Mouse (Mus musculus): ENCODE data around the gene Fry. TPM values are rescaled to one million over a fixed set of nuclear protein-coding genes. Genes with fewer than 3 reads are reported as not detected.

Fry gene
- polyA plus RNA-seq, 1 experiment from 2014 or later: 10.2 TPM

DNA sequence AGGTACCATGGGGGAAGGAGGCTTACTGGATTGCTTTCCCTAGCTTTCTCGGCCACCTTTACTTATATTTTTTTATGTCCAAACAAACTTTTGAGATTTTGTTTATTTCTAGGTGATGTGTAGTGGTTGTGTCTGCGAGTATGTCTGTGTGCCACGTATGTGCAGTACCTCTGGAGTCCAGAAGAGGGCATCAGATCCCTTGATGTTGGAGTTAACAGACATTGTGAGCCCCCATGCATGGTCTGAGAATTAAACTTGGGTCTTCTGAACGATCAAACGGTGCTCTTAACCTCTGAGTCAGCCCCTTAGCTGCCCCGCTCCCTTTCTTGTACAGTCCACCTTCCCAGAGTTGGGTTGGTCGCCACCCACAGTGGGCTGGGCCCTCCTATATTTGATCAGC lies 4.4 kb upstream of the Fry start:
- Histone ChIP-seq H3K36me3 (no peaks in the 10 kb centered on the region), H3K27ac (no peak overlapping the region), H3K4me2 (replicated peaks) (no peak overlapping the region), H3K9me3 (peaks cover 4% of the 10 kb centered on the region; the same call in 1 of the 2 replicates), H3K27me3 (peaks cover 2% of the 10 kb centered on the region), H3K4me1 (peaks cover 11% of the 10 kb centered on the region), H3K4me3 (no peak overlapping the region), H3K9ac (no peak overlapping the region)
- no peak for ATAC-seq (ENCODE audit: insufficient number of reproducible peaks, insufficient read depth, low FRiP score, low TSS enrichment)
- WGBS: 79% methylated on average over 7 of the region's 7 CpGs

DNA sequence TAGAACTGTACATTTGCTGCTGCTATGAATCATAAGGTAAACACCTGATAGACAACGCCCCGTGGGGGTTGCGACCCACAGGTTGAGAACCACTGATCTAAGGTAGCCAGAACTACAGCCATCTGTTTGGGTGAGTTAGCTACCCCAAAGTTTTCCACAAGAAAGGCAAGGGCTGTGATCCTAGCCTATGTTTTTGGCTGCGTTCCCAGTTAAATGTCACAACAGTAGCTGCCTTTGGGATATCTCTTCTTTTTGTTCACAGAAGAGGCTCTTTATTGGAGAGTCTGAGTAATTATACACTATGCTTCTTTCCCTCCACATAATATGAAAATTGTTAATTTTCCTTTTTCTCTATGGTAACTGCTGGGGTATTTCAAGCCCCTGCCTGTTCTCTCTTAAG lies 3.7 kb upstream of the Fry start:
- no peak overlapping the region for H3K9ac ChIP-seq
- WGBS: 88% methylated on average over 4 of the region's 4 CpGs
- no peak overlapping the region for H3K4me3 ChIP-seq
- no peak for ATAC-seq (ENCODE audit: insufficient number of reproducible peaks, insufficient read depth, low FRiP score, low TSS enrichment)
- H3K27ac ChIP-seq: no peak overlapping the region
- no peak overlapping the region for H3K4me2 ChIP-seq (replicated peaks)
- H3K9me3 ChIP-seq: peaks cover 4% of the 10 kb centered on the region; the same call in 1 of the 2 replicates
- peaks cover 6% of the 10 kb centered on the region for H3K27me3 ChIP-seq
- H3K36me3 ChIP-seq: no peaks in the 10 kb centered on the region
- peaks cover 11% of the 10 kb centered on the region for H3K4me1 ChIP-seq

DNA sequence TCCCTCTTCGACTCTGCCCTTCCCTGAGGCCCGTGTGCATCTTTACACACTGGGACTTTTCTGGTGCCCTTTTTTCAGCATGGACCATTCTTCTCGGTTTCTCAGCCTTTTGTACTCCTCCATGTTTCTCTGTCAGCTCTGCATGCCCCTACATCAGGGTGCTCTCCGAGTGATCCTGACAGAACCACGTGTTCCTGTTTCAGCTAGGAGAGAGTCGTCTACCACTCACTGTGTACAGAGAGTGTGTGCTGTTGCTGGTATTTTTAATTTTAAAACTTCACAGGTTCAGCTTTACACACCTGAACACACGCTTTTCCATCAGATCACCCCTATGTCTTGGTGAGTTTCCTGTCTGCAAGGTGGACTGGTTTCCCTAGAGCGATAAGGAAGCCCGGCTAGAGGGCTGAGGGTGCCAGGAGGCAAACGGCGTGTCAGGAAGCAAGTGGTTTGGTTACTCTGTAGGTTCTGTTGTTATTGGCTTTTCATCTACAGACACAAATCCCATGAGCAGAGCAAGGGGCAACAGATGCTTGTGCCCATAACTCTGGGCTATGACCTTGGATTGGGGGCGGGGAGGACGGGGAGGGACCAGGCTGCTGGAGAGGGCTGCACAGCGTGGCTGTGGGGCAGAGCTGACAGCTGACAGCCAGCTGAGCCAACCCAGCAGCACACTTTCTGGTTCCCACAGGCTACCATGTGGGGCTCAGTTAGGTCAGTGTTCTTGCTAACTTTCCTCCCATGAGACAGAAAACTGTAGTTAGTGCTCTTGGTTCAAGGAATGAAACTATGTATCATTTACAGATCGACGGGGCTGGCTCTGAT lies 3.0 kb upstream of the Fry start:
- no peaks in the 10 kb centered on the region for H3K36me3 ChIP-seq
- peaks cover 4% of the 10 kb centered on the region; the same call in 1 of the 2 replicates for H3K9me3 ChIP-seq
- no peak overlapping the region for H3K4me3 ChIP-seq
- H3K4me2 ChIP-seq (replicated peaks): 0 out of 2 replicates have a peak overlapping the region, but pooled peaks have one; percentile 7
- 65% methylated on average over 16 of the region's 16 CpGs for WGBS
- H3K4me1 ChIP-seq: peaks cover 11% of the 10 kb centered on the region
- peaks cover 6% of the 10 kb centered on the region for H3K27me3 ChIP-seq
- ATAC-seq (ENCODE audit: insufficient number of reproducible peaks, insufficient read depth, low FRiP score, low TSS enrichment): no peak
- H3K9ac ChIP-seq: no peak overlapping the region
- H3K27ac ChIP-seq: no peak overlapping the region; the same call in 1 of the 2 replicates

DNA sequence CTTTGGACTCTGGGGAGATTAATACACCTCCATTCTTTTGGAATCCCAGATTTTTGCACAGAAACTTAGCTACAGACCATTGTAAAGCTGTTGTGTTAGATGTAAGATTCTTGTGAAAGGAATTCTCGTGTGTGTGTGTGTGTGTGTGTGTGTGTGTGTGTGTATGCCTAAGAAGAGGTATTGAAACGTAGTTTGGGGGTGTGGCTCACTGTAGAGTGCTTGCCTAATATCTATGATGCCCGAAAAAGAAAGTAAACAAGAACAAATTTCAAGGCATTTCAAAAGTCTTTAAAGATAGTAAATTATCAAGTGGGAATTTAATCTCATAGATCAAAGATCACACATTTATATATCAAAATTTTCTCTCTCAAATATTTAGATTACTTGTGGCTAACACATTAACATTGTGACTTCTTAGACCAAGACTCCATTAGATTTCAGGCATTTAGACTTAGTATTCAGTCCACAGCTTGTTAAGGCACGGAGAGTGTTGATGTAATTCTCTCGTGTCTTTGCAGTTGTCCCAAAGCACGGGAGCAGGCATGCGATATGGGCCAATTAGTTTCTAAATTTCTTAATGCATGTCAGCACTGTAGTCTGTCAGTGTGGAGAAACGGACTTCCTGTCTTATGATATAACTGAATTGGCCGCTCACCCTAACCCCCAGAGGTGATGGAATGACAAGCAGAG lies 2.1 kb upstream of the Fry start:
- Histone ChIP-seq H3K27ac (no peak overlapping the region; the same call in 1 of the 2 replicates), H3K4me1 (peaks cover 11% of the 10 kb centered on the region), H3K4me3 (no peak overlapping the region), H3K9me3 (peaks cover 4% of the 10 kb centered on the region; the same call in 1 of the 2 replicates), H3K9ac (no peak overlapping the region), H3K36me3 (no peaks in the 10 kb centered on the region), H3K27me3 (peaks cover 6% of the 10 kb centered on the region), H3K4me2 (replicated peaks) (no peak overlapping the region)
- WGBS: 73% methylated on average over 9 of the region's 9 CpGs
- ATAC-seq (ENCODE audit: insufficient number of reproducible peaks, insufficient read depth, low FRiP score, low TSS enrichment): no peak

DNA sequence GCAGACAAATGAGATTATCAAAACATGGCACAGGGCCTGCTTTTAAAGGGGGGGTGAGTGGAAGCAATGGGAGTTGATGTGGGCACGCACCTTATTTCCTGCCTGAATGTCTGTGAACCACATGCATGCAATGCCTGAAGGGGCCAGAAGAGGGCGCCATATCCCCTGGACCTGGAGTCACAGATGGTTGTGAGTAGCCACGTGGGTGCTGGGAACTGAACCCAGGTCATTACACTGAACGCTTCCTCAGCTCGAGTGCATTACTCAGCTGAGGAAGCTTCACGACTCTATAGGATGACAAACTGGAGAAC lies 1.6 kb upstream of the Fry start:
- ATAC-seq (ENCODE audit: insufficient number of reproducible peaks, insufficient read depth, low FRiP score, low TSS enrichment): no peak
- Histone ChIP-seq H3K9me3 (peaks cover 4% of the 10 kb centered on the region; the same call in 1 of the 2 replicates), H3K27ac (no peak overlapping the region), H3K9ac (no peak overlapping the region), H3K4me2 (replicated peaks) (no peak overlapping the region), H3K4me1 (peaks cover 11% of the 10 kb centered on the region), H3K4me3 (no peak overlapping the region), H3K36me3 (no peaks in the 10 kb centered on the region), H3K27me3 (peaks cover 6% of the 10 kb centered on the region)
- WGBS: 79% methylated on average over 6 of the region's 6 CpGs

DNA sequence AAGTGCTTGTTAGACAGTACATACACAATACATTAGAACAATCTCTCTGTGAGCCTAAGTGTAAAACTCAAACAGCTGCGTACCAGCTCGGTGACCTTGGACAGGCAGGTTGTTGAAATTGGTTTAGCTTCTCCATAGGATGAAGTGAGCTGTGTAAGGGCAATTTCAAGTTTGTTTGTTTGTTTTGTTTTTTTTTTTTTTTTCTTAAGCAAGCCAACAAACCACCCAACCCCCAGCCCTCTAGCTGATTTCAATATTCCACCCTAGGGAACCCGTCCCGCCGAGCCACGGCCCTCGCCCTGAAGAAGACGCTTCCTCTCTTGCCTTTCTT lies 356 bp upstream of the Fry start:
- Histone ChIP-seq H3K27me3 (peaks cover 6% of the 10 kb centered on the region), H3K36me3 (no peaks in the 10 kb centered on the region), H3K9me3 (peaks cover 4% of the 10 kb centered on the region; the same call in 1 of the 2 replicates), H3K4me2 (replicated peaks) (peak overlapping the region; percentile 83), H3K4me3 (peak overlapping the region; percentile 69), H3K27ac (no peak overlapping the region), H3K9ac (no peak overlapping the region), H3K4me1 (peaks cover 11% of the 10 kb centered on the region)
- ATAC-seq (ENCODE audit: insufficient number of reproducible peaks, insufficient read depth, low FRiP score, low TSS enrichment): no peak
- 18% methylated on average over 8 of the region's 8 CpGs for whole genome bisulfite sequencing

DNA sequence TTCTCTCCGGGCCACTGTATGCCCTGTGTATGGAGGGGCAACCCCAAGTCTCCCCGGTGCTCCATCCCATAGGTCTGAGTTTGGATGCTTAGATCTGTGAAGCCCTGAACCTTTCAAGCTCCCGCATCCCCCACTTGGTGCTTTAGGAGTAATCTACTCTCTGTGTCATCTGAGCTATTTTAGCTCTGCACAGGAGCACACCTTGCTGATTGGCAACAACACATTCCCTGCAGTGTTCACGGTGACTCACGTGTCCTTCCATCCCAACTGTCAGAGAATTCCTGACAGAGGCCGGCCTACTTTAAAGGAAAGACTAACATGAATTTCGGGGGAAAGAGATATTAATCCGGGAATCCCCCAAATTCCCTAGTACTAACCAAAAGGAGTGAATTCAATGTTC lies 2.2 kb downstream of the Fry start:
- Histone ChIP-seq H3K27ac (no peak overlapping the region), H3K4me3 (no peak overlapping the region), H3K27me3 (peaks cover 6% of the 10 kb centered on the region), H3K4me2 (replicated peaks) (no peak overlapping the region), H3K36me3 (no peaks in the 10 kb centered on the region), H3K9ac (no peak overlapping the region), H3K4me1 (peaks cover 5% of the 10 kb centered on the region), H3K9me3 (peaks cover 4% of the 10 kb centered on the region; the same call in 1 of the 2 replicates)
- no peak for ATAC-seq (ENCODE audit: insufficient number of reproducible peaks, insufficient read depth, low FRiP score, low TSS enrichment)
- 86% methylated on average over 8 of the region's 8 CpGs for WGBS

DNA sequence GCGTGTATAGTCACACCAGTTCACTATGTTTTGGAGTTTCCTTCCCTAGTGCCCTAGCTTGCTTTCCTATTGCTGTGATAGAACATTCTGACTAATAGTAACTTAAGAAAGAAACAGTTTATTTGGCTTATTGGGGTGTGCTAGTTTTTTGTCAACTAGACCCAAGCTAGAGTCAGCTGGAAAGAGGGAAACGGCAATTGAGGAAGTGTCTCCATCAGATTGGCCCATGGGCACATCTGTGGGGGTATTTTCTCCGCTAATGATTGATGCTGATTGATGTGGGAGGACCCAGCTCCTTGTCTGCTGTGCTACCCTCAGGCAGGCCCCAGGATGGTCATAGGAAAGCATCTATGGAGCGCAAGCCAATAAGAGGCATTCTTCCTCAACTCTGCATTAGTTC lies 3.6 kb downstream of the Fry start:
- ATAC-seq (ENCODE audit: insufficient number of reproducible peaks, insufficient read depth, low FRiP score, low TSS enrichment): no peak
- Histone ChIP-seq H3K4me3 (no peak overlapping the region), H3K27me3 (peaks cover 6% of the 10 kb centered on the region), H3K9me3 (0 out of 2 replicates have a peak, but pooled peaks cover under 1% of the 10 kb centered on the region), H3K4me1 (no peaks in the 10 kb centered on the region), H3K9ac (no peak overlapping the region), H3K36me3 (no peaks in the 10 kb centered on the region), H3K4me2 (replicated peaks) (no peak overlapping the region), H3K27ac (no peak overlapping the region)
- 78% methylated on average over 4 of the region's 4 CpGs for WGBS

DNA sequence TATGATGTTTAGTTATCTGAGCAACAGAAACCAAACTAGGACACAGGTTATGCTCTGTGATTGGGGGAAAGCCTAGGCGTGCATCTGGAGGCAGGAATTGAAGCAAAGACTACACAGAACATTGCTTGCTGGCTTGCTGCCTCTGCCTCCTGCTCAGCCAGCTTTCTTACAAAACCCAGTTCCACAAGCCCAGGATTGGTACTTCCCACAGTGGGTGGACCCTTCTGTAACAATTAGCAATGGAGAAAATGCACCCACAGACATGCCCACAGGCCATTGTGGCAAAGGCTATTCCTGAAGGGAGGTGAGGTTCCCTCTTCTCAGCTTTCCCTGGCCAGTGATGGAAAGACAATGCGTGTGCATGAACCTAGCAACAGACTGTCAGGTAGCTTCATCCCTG lies 4.1 kb downstream of the Fry start:
- H3K4me3 ChIP-seq: no peak overlapping the region
- no peaks in the 10 kb centered on the region for H3K9me3 ChIP-seq
- 84% methylated on average over 2 of the region's 2 CpGs for WGBS
- ATAC-seq (ENCODE audit: insufficient number of reproducible peaks, insufficient read depth, low FRiP score, low TSS enrichment): no peak
- no peak overlapping the region for H3K9ac ChIP-seq
- H3K4me2 ChIP-seq (replicated peaks): no peak overlapping the region
- no peak overlapping the region for H3K27ac ChIP-seq
- H3K36me3 ChIP-seq: no peaks in the 10 kb centered on the region
- peaks cover 6% of the 10 kb centered on the region for H3K27me3 ChIP-seq
- H3K4me1 ChIP-seq: no peaks in the 10 kb centered on the region

DNA sequence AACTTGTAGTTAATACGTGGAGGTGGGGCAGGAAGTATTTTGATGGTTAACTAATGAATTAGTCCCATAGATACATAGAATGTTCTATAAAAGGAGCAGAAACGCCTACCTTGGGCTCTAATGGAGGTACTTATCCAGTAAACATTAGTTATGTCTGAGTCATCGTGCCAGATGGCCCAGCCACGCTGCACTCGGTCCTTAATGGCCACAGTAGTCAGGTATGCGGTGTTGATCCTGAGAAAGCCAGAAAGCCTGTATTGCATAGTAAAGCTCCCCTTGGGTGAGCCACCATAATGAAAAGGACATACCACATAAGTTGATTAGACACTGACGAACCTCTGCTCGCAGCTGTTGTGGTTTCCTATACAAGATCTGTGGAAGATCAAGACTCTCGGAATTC lies 7.5 kb downstream of the Fry start:
- WGBS: 83% methylated on average over 9 of the region's 9 CpGs
- Histone ChIP-seq H3K4me3 (no peak overlapping the region), H3K4me1 (no peaks in the 10 kb centered on the region), H3K27me3 (no peaks in the 10 kb centered on the region), H3K9ac (no peak overlapping the region), H3K36me3 (no peaks in the 10 kb centered on the region), H3K27ac (no peak overlapping the region), H3K4me2 (replicated peaks) (no peak overlapping the region), H3K9me3 (no peaks in the 10 kb centered on the region)
- no peak for ATAC-seq (ENCODE audit: insufficient number of reproducible peaks, insufficient read depth, low FRiP score, low TSS enrichment)

DNA sequence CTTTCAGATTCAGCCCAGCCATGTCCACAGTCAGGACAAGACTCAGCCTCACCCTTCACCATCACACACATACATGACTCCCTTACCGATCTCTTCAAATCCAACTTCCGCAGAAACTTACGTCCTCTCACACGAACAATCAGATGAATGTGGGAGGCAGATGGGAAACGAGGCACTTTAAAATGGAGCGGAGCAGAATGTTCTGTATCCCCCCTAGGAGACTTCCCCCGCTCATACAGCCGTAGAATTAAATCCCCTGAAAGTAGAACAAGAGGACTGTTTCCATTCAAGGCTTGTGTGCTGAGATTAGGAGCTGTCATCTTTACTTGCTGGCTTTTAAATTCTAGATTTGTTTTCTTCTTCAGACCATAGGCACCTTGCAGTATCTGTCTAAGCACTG lies 10.0 kb downstream of the Fry start:
- Histone ChIP-seq H3K4me3 (no peak overlapping the region), H3K4me1 (no peaks in the 10 kb centered on the region), H3K4me2 (replicated peaks) (no peak overlapping the region), H3K36me3 (no peaks in the 10 kb centered on the region), H3K9ac (no peak overlapping the region), H3K27me3 (no peaks in the 10 kb centered on the region), H3K9me3 (no peaks in the 10 kb centered on the region), H3K27ac (no peak overlapping the region)
- 84% methylated on average over 8 of the region's 8 CpGs for WGBS
- ATAC-seq (ENCODE audit: insufficient number of reproducible peaks, insufficient read depth, low FRiP score, low TSS enrichment): no peak

DNA sequence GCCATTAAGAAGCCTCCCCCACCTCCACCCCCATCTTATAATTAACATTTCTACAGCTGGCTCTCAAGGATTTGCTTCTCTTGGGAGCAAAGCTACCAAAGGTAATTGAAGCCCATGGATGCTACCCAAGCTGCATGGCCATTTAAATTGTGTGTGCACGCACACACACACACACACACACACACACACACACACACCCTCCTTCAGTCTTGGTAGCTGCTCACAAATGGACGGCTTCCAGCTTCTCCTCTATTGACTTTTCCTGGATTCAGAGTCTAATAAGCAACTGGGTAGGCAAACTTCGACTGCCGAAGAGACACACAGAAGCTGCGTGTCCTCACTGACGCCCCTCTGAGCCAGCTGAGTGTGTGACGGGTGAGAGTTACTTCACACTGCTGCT lies 11.7 kb downstream of the Fry start:
- 87% methylated on average over 7 of the region's 7 CpGs for WGBS
- H3K4me2 ChIP-seq (replicated peaks): no peak overlapping the region
- no peak overlapping the region for H3K9ac ChIP-seq
- no peak overlapping the region for H3K4me3 ChIP-seq
- H3K36me3 ChIP-seq: no peaks in the 10 kb centered on the region
- no peak for ATAC-seq (ENCODE audit: insufficient number of reproducible peaks, insufficient read depth, low FRiP score, low TSS enrichment)
- H3K9me3 ChIP-seq: no peaks in the 10 kb centered on the region
- H3K27ac ChIP-seq: no peak overlapping the region
- no peaks in the 10 kb centered on the region for H3K27me3 ChIP-seq
- no peaks in the 10 kb centered on the region for H3K4me1 ChIP-seq
